Mouse (Mus musculus) kidney, embryonic 15.5 days (tissue): ENCODE results near the gene Eif4g1. TPM values are rescaled to one million over a fixed set of nuclear protein-coding genes. Genes with fewer than 3 reads are reported as not detected.
"Not testable (repeated sequence)": the region's sequence is repeated elsewhere in the genome, so short reads cannot be mapped to it uniquely, and the experiment has no call there.

Experiments
- ATAC-seq: fragments of 200-750 bp; cut with Nextera tagmentation; replicated peaks from 2 replicates; pipeline ENCODE4 v1.8.0; 2017; ENCODE audit warnings: moderate TSS enrichment; ENCODE audit not compliant: low FRiP score
- H3K27ac ChIP-seq: fragments of 300-500 bp; sonication (generic); 2 replicates; pipeline ENCODE4 v1.5.1; 2015; ENCODE audit warnings: mild to moderate bottlenecking, inconsistent platforms
- H3K27me3 ChIP-seq: fragments of 300-500 bp; sonication (generic); 2 replicates; pipeline ENCODE4 v1.6.1; 2015; ENCODE audit warnings: inconsistent platforms
- H3K36me3 ChIP-seq: fragments of 300-500 bp; sonication (generic); 2 replicates; pipeline ENCODE4 v1.6.1; 2015; ENCODE audit warnings: inconsistent platforms
- H3K4me1 ChIP-seq: fragments of 300-500 bp; sonication (generic); 2 replicates; pipeline ENCODE4 v1.6.1; 2015; ENCODE audit warnings: inconsistent platforms
- H3K4me2 ChIP-seq: fragments of 300-500 bp; sonication (generic); 2 replicates; pipeline ENCODE4 v1.6.1; 2015; ENCODE audit warnings: moderate library complexity, mild to moderate bottlenecking, inconsistent platforms
- H3K4me3 ChIP-seq: fragments of 300-500 bp; sonication (generic); replicated peaks from 2 replicates; pipeline ENCODE4 v1.5.1; 2015; ENCODE audit warnings: mild to moderate bottlenecking, inconsistent platforms
- H3K9ac ChIP-seq: fragments of 300-500 bp; sonication (generic); 2 replicates; pipeline ENCODE4 v1.6.1; 2015; ENCODE audit warnings: mild to moderate bottlenecking, inconsistent platforms
- H3K9me3 ChIP-seq: fragments of 300-500 bp; sonication (generic); replicated peaks from 2 replicates; pipeline ENCODE4 v1.6.1; 2016; ENCODE audit warnings: inconsistent platforms
- WGBS: fragments of 180-500 bp; shearing (Covaris S2); methylation state at CpG from one replicate; pipeline ENCODE4 v1.1.7; 2015; ENCODE audit warnings: mixed read lengths; 5-methylcytosine and 5-hydroxymethylcytosine counted together
- polyA plus RNA-seq: library from polyadenylated mRNA; unstranded; fragments of >200 nt; fragmentation: Nextera tagmentation; extraction: Ambion mirVana; gene quantifications from 2 replicates; pipeline ENCODE4 v1.2.1, GENCODE M21; 2015

Eif4g1 gene
- polyA plus RNA-seq: 187 and 208 TPM in 2 replicates

DNA sequence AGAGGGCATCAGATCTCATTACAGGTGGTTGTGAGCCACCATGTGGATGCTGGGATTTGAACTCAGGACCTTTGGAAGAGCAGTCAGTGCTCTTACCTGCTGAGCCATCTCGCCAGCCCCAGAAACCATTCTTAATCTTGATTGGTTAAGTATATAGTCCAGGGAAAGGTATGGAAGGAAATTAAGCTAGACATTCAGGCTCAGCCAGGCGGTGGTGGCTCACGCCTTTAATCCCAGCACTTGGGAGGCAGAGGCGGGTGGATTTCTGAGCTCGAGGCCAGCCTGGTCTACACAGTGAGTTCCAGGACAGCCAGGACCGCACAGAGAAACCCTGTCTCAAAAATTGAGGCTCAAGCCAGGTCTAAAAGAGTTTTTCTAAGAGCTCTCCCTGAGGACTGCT, at the start of gene Eif4g1:
TSS of gene Eif4g1 (plus strand) at position 301 of the 400 bp plus-strand sequence.
- not testable (repeated sequence) for ATAC-seq, H3K27ac ChIP-seq, H3K4me3 ChIP-seq, H3K4me2 ChIP-seq, H3K9ac ChIP-seq, H3K9me3 ChIP-seq, H3K4me1 ChIP-seq, H3K27me3 ChIP-seq
- WGBS: 94% methylated on average over 6 of the region's 6 CpGs
- peaks cover 24% of the 10 kb centered on the region for H3K36me3 ChIP-seq

DNA sequence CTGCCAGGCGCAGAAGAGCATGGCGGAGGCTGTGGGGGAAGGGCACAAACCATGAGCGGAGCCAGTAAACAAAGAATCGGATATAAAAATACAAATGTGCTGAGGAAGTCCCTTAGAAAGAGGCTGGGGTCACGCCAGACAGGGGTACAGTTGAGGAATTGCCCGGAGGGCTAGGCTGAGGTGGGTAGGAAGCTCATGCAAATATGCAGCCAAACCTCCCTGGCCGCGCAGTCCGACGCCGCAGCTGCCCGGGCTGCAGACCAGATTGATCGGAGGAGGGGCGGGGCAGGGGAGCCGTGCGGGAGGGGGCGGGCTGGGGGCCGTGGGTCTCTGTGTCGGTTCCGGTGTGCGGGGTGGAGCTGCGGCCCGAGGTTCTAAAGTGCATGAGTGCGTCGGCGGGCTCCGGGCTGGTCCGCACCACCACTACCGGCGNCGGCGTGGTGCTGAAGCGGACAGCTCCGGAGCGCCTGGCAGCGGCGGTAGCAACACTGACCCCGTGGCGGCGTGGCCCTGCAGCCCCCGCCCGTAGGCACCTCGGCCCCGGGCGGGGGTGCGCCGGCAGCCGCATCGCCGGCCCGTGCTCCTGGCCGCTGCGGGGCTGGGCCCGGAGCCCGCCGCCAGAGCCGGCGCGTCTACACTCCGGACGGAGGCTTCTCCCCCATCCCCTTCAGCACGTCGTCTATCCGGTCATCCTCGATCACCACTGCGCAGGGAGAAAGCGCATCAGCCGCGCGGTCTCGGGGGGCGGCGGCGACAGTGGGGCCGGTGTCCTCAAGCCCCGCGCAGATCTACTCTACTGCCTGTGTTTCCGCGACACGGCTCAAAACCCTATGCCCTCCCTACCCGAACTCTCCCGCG, 48.3 kb upstream of the Eif4g1 start:
- Histone ChIP-seq H3K36me3 (peaks cover 8% of the 10 kb centered on the region; the same call in 1 of the 2 replicates), H3K4me3 (peak overlapping the region; percentile 71), H3K9ac (no peak overlapping the region), H3K27ac (no peak overlapping the region), H3K27me3 (peaks cover 39% of the 10 kb centered on the region), H3K9me3 (no peaks in the 10 kb centered on the region), H3K4me2 (peak overlapping the region; percentile 98), H3K4me1 (peaks cover 32% of the 10 kb centered on the region)
- peak; percentile 52 for ATAC-seq
- 2% methylated on average over 80 of the region's 83 CpGs for WGBS

DNA sequence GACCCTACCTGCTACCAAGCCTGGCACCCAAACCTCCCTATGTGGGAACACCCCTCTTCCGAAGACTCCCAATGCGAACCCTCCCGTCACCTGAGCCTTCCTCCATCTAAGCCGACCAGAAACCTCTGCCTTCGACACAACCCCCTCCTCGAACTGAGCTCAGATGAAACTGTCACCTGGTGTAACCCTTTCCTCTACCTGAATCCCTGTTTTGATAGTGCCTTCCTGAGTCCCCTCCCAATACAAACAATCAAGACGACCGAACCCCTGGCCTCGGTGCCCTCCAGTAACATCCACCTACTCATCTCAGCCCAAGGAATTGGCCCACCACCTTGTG, 47.7 kb upstream of the Eif4g1 start:
- Histone ChIP-seq H3K4me2 (peak overlapping the region; percentile 98), H3K27me3 (peaks cover 39% of the 10 kb centered on the region), H3K4me1 (peaks cover 32% of the 10 kb centered on the region), H3K27ac (no peak overlapping the region), H3K9ac (no peak overlapping the region), H3K36me3 (peaks cover 8% of the 10 kb centered on the region; the same call in 1 of the 2 replicates), H3K4me3 (peak overlapping the region; percentile 71), H3K9me3 (no peaks in the 10 kb centered on the region)
- no peak; the same call in 1 of the 2 replicates for ATAC-seq
- WGBS: 0% methylated on average over 9 of the region's 9 CpGs

DNA sequence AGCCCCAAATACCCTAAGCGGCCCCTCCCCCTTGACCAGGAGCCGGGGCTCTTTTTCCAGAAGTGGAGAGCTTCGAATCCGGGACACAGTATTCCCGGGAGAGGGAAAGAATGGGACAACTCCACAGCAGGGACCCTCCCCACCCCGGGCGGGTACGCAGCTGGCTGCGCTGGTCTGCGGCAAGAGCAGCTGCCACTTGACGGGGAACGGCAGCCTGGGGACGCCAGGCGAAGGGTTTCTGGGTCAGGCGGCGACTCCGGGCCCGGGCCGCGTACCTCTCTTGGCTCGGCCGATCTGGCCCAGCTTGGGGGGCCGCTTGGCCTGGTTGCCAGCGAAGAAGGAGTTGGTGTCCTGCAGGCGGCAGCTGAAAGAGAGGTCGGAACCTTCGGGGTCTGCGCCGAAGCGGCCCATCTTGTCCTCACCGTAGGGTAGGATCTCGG, 47.3 kb upstream of the Eif4g1 start:
- H3K4me1 ChIP-seq: peaks cover 32% of the 10 kb centered on the region
- under 1% methylated on average over 32 of the region's 32 CpGs for WGBS
- H3K27me3 ChIP-seq: peaks cover 39% of the 10 kb centered on the region
- peaks cover 8% of the 10 kb centered on the region; the same call in 1 of the 2 replicates for H3K36me3 ChIP-seq
- peak; percentile 26 for ATAC-seq
- peak overlapping the region; percentile 71 for H3K4me3 ChIP-seq
- peak overlapping the region; percentile 98 for H3K4me2 ChIP-seq
- no peaks in the 10 kb centered on the region for H3K9me3 ChIP-seq
- no peak overlapping the region for H3K27ac ChIP-seq
- H3K9ac ChIP-seq: peak overlapping the region; percentile 63

DNA sequence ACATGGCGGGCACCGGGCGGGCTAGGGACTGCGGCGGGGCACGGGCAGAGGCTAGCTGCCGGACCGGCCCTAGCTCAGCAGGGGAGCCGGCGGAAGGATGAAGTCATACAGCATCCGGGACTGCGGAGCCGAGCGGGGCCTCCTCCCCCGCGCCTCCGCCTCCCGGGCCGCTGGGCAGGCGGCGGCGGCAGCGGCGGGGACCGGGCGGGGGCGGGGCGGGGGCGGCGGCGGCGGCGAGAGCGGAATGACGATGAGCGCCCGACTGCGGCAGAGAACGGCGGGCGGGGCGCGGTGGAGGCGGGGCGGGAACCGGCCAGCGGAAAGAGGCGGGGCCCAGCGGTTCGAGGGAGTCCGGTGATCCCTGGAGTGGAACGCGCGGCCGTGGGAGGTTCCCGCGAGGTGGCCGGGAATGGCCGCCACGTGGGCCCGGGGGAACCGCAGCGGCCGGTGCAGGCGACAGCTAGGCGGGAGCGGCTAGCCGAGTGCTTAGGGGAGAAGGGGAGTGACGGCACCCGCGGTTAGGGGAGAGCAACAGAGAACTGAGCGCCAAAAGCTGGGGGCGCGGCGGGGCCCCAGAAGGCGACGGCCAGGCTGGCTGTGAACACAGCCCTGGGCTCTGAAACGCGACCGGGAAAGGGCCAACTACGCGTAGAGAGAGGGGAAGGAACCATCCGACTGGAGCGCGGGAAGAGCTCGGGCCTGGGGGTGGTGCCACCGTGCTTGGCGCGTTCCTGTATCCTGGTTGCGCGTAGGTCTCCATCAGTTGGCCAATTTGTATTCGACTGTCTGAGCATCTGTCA, 46.7 kb upstream of the Eif4g1 start, which contains the start of gene Camk2n2:
TSS of gene Camk2n2 (minus strand) at position 97 of the 800 bp plus-strand sequence.
- H3K27me3 ChIP-seq: peaks cover 39% of the 10 kb centered on the region
- peaks cover 8% of the 10 kb centered on the region; the same call in 1 of the 2 replicates for H3K36me3 ChIP-seq
- H3K4me3 ChIP-seq: peak within 1 kb of the TSS; percentile 71

DNA sequence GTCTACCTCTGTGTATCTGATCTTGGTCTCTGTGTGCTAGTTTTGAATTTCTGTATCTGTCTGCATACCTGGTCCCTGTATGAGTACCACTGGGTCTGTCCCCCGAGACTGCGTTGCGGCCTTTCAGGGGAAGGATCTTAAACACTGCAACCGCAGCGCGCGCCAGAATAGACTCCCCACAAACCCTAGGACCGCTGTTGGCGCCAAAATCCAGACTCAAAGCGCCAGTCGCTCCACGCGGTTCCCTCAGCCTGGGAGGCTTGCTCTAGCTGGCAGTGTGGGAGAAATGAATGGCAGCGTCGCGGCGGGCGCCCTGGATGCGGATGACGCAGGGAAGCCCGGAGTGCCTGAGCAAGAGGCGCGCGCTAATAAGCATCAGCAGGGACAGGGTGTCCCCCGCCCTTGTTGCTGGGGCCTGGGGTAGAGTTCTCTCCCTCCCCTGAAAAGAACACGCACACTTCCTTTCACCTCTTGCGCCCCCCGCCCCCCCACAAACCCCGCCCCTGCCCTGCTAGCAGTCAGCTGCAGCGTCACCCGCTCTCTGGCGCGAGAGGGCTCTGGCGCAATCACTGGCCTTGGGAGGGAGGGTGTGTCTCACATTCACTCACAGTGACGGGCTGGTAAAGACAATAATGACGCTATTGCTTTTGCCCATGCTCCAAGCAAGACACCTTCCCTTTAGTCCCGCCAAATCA, 46.0 kb upstream of the Eif4g1 start:
- Histone ChIP-seq H3K27me3 (peaks cover 44% of the 10 kb centered on the region), H3K9me3 (no peaks in the 10 kb centered on the region), H3K4me3 (peak overlapping the region; percentile 71), H3K4me2 (peak overlapping the region; percentile 98), H3K9ac (peak overlapping the region; percentile 63), H3K4me1 (peaks cover 32% of the 10 kb centered on the region), H3K36me3 (peaks cover 8% of the 10 kb centered on the region; the same call in 1 of the 2 replicates), H3K27ac (peak overlapping the region; percentile 56)
- WGBS: under 1% methylated on average over 34 of the region's 37 CpGs
- peak; percentile 20 for ATAC-seq

More for the DNA sequence above, 46.7 kb upstream of the Eif4g1 start, which contains the start of gene Camk2n2:
- WGBS: under 1% methylated on average over 85 of the region's 92 CpGs
- Histone ChIP-seq H3K9me3 (no peaks in the 10 kb centered on the region), H3K9ac (peak within 1 kb of the TSS; percentile 63), H3K27ac (peak within 1 kb of the TSS; percentile 56), H3K4me1 (peaks cover 32% of the 10 kb centered on the region), H3K4me2 (peak within 1 kb of the TSS; percentile 98)
- peak; percentile 74 for ATAC-seq

DNA sequence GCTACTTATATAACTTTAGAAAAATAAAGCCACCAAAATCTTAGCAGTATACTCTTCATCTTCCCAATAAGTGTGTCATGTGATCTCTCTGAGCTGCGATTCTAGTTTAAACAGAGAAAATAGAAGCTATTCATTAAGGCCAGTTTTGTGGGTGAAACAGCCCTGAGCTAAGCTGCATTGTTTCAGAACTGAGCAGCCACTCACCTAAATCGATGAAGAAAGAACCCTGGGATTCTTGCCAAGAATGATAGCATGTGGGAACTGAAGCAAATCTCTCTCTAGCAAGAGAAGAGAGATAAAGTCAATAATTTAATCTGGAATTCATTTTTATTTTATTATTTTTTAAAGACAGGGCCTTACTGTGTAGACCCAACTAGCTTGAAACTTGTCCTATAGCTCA, 44.9 kb upstream of the Eif4g1 start:
- 66% methylated on average over 2 of the region's 2 CpGs for WGBS
- H3K9me3 ChIP-seq: no peaks in the 10 kb centered on the region
- ATAC-seq: no peak
- peaks cover 8% of the 10 kb centered on the region; the same call in 1 of the 2 replicates for H3K36me3 ChIP-seq
- H3K27ac ChIP-seq: no peak overlapping the region
- no peak overlapping the region for H3K4me2 ChIP-seq
- peaks cover 47% of the 10 kb centered on the region for H3K27me3 ChIP-seq
- peaks cover 32% of the 10 kb centered on the region for H3K4me1 ChIP-seq
- H3K9ac ChIP-seq: no peak overlapping the region
- no peak overlapping the region for H3K4me3 ChIP-seq

DNA sequence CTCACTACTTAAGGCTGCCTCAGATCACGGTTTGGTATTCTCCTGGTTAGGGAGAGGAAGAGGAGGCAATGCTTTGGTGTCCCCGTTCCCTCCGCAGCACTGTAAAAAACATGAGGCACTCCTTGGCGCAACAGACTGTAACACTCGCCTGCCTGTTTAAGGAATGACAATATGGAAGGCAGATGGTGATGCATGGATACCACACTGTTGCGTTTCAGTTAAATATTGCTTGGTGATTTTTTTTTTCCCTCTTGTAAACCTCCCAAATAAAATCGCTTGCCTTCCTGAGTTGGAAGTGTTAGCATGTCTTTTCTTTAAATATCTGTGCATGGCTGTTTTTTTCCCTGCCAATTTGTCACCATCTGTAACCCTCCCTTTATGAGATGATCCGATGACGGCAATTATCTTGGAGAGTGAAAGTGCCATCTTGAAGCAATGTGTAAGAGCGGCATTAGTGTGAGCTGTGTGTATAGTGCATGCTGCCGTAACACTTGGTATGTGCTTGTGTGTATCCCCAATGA, 39.2 kb upstream of the Eif4g1 start:
- Histone ChIP-seq H3K27ac (no peak overlapping the region), H3K4me2 (peak overlapping the region; percentile 89), H3K9ac (no peak overlapping the region), H3K36me3 (no peaks in the 10 kb centered on the region), H3K9me3 (no peaks in the 10 kb centered on the region), H3K27me3 (peaks cover 31% of the 10 kb centered on the region), H3K4me1 (peaks cover 13% of the 10 kb centered on the region), H3K4me3 (no peak overlapping the region)
- WGBS: 54% methylated on average over 11 of the region's 11 CpGs
- ATAC-seq: no peak

DNA sequence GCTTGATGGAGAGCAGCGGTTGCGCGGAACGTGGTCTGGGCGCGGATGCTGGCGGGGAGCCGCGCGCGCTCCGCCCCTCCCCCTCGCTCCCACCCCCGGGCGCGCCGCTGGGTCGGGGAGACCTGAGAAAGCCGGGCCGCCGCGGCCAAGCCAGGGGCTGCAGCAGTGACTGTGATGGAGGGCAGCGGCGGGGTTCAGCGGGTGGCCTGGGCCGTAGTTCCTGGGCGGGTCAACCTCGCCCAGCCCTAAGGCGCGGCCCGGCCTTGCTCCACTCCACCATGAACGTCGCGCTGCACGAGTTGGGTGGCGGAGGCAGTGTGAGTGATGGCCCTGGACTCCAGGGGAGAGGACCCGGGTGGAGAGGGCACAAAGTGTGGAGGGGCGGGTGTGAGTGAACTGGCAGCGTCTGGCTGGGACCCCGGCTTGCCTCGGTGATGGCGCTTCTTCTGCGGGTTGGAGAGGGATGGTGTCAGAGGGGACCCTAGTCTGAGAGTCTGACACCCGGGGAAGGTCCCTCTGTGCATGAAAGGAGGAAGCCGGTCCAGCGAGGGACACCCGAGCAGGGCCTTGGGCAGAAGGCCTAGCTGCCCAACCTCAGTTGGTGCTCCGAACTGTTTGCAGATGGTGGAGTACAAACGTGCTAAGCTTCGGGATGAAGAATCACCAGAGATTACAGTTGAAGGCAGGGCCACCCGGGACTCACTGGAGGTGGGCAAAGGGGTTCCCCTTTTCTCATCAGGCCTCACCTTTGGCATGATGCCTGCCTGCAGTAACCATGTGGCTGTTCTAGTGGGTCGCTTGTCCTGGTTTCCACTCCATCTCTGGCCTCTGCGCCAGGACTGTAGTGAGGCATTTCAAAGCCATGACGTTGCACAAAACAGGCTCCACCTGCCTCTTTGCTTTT, 38.1 kb upstream of the Eif4g1 start, which contains the start of gene Ece2:
TSS of gene Ece2 (plus strand) at position 98 of the 904 bp plus-strand sequence.
- H3K27ac ChIP-seq: no peak within 1 kb of the TSS
- WGBS: 7% methylated on average over 52 of the region's 54 CpGs
- no peaks in the 10 kb centered on the region for H3K9me3 ChIP-seq
- peak; percentile 76 for ATAC-seq
- H3K4me3 ChIP-seq: peak within 1 kb of the TSS; percentile 56
- H3K4me1 ChIP-seq: peaks cover 13% of the 10 kb centered on the region
- H3K9ac ChIP-seq: peak within 1 kb of the TSS; percentile 57
- H3K4me2 ChIP-seq: peak within 1 kb of the TSS; percentile 89
- H3K27me3 ChIP-seq: peaks cover 28% of the 10 kb centered on the region
- no peaks in the 10 kb centered on the region for H3K36me3 ChIP-seq

DNA sequence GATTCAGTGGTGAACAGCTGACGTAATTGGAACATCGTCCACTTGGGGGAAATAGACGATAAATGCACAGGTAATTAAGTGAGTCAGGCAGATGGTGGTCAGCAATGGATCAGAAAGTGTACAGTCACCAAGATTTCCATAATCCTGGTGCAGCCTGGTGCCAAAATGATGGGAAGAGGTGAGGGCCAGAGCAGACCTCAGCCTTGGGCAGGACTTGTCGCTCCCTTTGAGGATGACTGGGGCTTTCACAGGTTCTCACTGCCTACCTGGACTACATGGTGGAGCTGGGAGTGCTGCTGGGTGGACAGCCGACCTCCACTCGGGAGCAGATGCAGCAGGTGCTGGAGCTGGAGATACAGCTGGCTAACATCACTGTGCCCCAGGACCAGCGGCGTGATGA, 30.7 kb upstream of the Eif4g1 start:
- Histone ChIP-seq H3K4me1 (no peaks in the 10 kb centered on the region), H3K4me3 (no peak overlapping the region), H3K27ac (no peak overlapping the region), H3K27me3 (no peaks in the 10 kb centered on the region), H3K36me3 (no peaks in the 10 kb centered on the region), H3K4me2 (no peak overlapping the region), H3K9me3 (no peaks in the 10 kb centered on the region), H3K9ac (no peak overlapping the region)
- 82% methylated on average over 8 of the region's 8 CpGs for WGBS
- no peak for ATAC-seq
